Mouse (Mus musculus): ENCODE measurements around the gene Alg12. TPM values are rescaled to one million over a fixed set of nuclear protein-coding genes. Genes with fewer than 3 reads are reported as not detected.
"Not testable (repeated sequence)": the region's sequence is repeated elsewhere in the genome, so short reads cannot be mapped to it uniquely, and the experiment has no call there.

Alg12 gene
- polyA plus RNA-seq, 1 experiment from 2014 or later, result 14.2 TPM

- H3K27me3 ChIP-seq, result no peaks in the 10 kb centered on the region
- peaks cover 57% of the 10 kb centered on the region for H3K36me3 ChIP-seq
- H3K4me3 ChIP-seq (replicated peaks), result no peak overlapping the region
- no peaks in the 10 kb centered on the region for H3K9me3 ChIP-seq (replicated peaks)
- H3K4me2 ChIP-seq (replicated peaks), result no peak overlapping the region
- no peaks in the 10 kb centered on the region for H3K4me1 ChIP-seq
- no peak overlapping the region for H3K27ac ChIP-seq (replicated peaks)
- no peak overlapping the region for H3K9ac ChIP-seq
- 89% methylated on average over 8 of the region's 8 CpGs for WGBS
- no peak for ATAC-seq (ENCODE audit: insufficient number of reproducible peaks, low FRiP score, low TSS enrichment, low read depth)
These were observed 11.0 kb downstream of the Alg12 start for GRCm38 (mm10) chr15:88808121-88808520.

- 91% methylated on average over 6 of the region's 6 CpGs for WGBS
- ATAC-seq (ENCODE audit: insufficient number of reproducible peaks, low FRiP score, low TSS enrichment, low read depth), result no peak
- no peak overlapping the region for H3K9ac ChIP-seq
- H3K4me1 ChIP-seq, result no peaks in the 10 kb centered on the region
- H3K4me2 ChIP-seq (replicated peaks), result no peak overlapping the region
- no peaks in the 10 kb centered on the region for H3K27me3 ChIP-seq
- no peak overlapping the region for H3K27ac ChIP-seq (replicated peaks)
- H3K9me3 ChIP-seq (replicated peaks), result no peaks in the 10 kb centered on the region
- H3K36me3 ChIP-seq, result peaks cover 27% of the 10 kb centered on the region
- H3K4me3 ChIP-seq (replicated peaks), result no peak overlapping the region
These were observed 16.8 kb downstream of the Alg12 start for GRCm38 (mm10) chr15:88802348-88802747.

- WGBS, result 91% methylated on average over 3 of the region's 3 CpGs
- Histone ChIP-seq H3K27me3 (no peaks in the 10 kb centered on the region), H3K36me3 (peaks cover 27% of the 10 kb centered on the region), H3K27ac (replicated peaks) (no peak overlapping the region), H3K9me3 (replicated peaks) (no peaks in the 10 kb centered on the region), H3K4me3 (replicated peaks) (no peak overlapping the region), H3K4me1 (no peaks in the 10 kb centered on the region), H3K4me2 (replicated peaks) (no peak overlapping the region), H3K9ac (no peak overlapping the region)
- ATAC-seq (ENCODE audit: insufficient number of reproducible peaks, low FRiP score, low TSS enrichment, low read depth), result no peak
These were observed 17.2 kb downstream of the Alg12 start for GRCm38 (mm10) chr15:88801903-88802302.

- Histone ChIP-seq H3K9me3 (replicated peaks) (no peaks in the 10 kb centered on the region), H3K4me2 (replicated peaks) (no peak overlapping the region), H3K9ac (no peak overlapping the region), H3K4me1 (no peaks in the 10 kb centered on the region), H3K36me3 (peaks cover 21% of the 10 kb centered on the region), H3K27me3 (no peaks in the 10 kb centered on the region), H3K27ac (replicated peaks) (no peak overlapping the region), H3K4me3 (replicated peaks) (no peak overlapping the region)
- ATAC-seq (ENCODE audit: insufficient number of reproducible peaks, low FRiP score, low TSS enrichment, low read depth), result no peak
- WGBS, result 74% methylated on average over 6 of the region's 6 CpGs
These were observed 18.2 kb downstream of the Alg12 start for GRCm38 (mm10) chr15:88800921-88801354.

GRCm38 (mm10) chr15:88799950-88800371, 19.2 kb downstream of the Alg12 start:
- no peaks in the 10 kb centered on the region for H3K9me3 ChIP-seq (replicated peaks)
- H3K36me3 ChIP-seq, result peaks cover 12% of the 10 kb centered on the region; the same call in 1 of the 2 replicates
- WGBS, result 79% methylated on average over 11 of the region's 11 CpGs
- no peak for ATAC-seq (ENCODE audit: insufficient number of reproducible peaks, low FRiP score, low TSS enrichment, low read depth)
- H3K4me3 ChIP-seq (replicated peaks), result no peak overlapping the region
- no peak overlapping the region for H3K9ac ChIP-seq
- H3K27me3 ChIP-seq, result no peaks in the 10 kb centered on the region
- no peaks in the 10 kb centered on the region for H3K4me1 ChIP-seq
- no peak overlapping the region for H3K4me2 ChIP-seq (replicated peaks)
- H3K27ac ChIP-seq (replicated peaks), result no peak overlapping the region

GRCm38 (mm10) chr15:88794729-88795128, 24.4 kb downstream of the Alg12 start:
- not testable (repeated sequence) for H3K4me2 ChIP-seq (replicated peaks); ATAC-seq (ENCODE audit: insufficient number of reproducible peaks, low FRiP score, low TSS enrichment, low read depth); H3K4me3 ChIP-seq (replicated peaks); H3K9me3 ChIP-seq (replicated peaks); H3K27me3 ChIP-seq; H3K36me3 ChIP-seq; H3K4me1 ChIP-seq; H3K9ac ChIP-seq; H3K27ac ChIP-seq (replicated peaks)
- 89% methylated on average over 5 of the region's 5 CpGs for WGBS

GRCm38 (mm10) chr15:88792140-88792850, 26.8 kb downstream of the Alg12 start:
- Histone ChIP-seq H3K9me3 (replicated peaks) (no peaks in the 10 kb centered on the region), H3K4me1 (no peaks in the 10 kb centered on the region), H3K4me2 (replicated peaks) (no peak overlapping the region), H3K4me3 (replicated peaks) (no peak overlapping the region), H3K9ac (no peak overlapping the region), H3K36me3 (no peaks in the 10 kb centered on the region), H3K27me3 (no peaks in the 10 kb centered on the region), H3K27ac (replicated peaks) (no peak overlapping the region)
- 83% methylated on average over 4 of the region's 4 CpGs for WGBS
- no peak for ATAC-seq (ENCODE audit: insufficient number of reproducible peaks, low FRiP score, low TSS enrichment, low read depth)

GRCm38 (mm10) chr15:88774630-88775029, 44.5 kb downstream of the Alg12 start:
- H3K27me3 ChIP-seq; H3K4me3 ChIP-seq (replicated peaks); H3K4me1 ChIP-seq; H3K9me3 ChIP-seq (replicated peaks); H3K9ac ChIP-seq; H3K4me2 ChIP-seq (replicated peaks); H3K27ac ChIP-seq (replicated peaks); ATAC-seq (ENCODE audit: insufficient number of reproducible peaks, low FRiP score, low TSS enrichment, low read depth): not testable (repeated sequence)
- 85% methylated on average over 5 of the region's 5 CpGs for WGBS
- H3K36me3 ChIP-seq, result peaks cover 27% of the 10 kb centered on the region

GRCm38 (mm10) chr15:88768537-88768936, 50.6 kb downstream of the Alg12 start:
- Histone ChIP-seq H3K4me1 (no peaks in the 10 kb centered on the region), H3K9ac (no peak overlapping the region), H3K4me3 (replicated peaks) (no peak overlapping the region), H3K9me3 (replicated peaks) (no peaks in the 10 kb centered on the region), H3K27me3 (no peaks in the 10 kb centered on the region), H3K36me3 (peaks cover 36% of the 10 kb centered on the region), H3K27ac (replicated peaks) (no peak overlapping the region), H3K4me2 (replicated peaks) (no peak overlapping the region)
- ATAC-seq (ENCODE audit: insufficient number of reproducible peaks, low FRiP score, low TSS enrichment, low read depth), result no peak
- 63% methylated on average over 1 of the region's 1 CpGs for WGBS

GRCm38 (mm10) chr15:88766139-88766538, 53.0 kb downstream of the Alg12 start:
- not testable (repeated sequence) for H3K27me3 ChIP-seq; H3K27ac ChIP-seq (replicated peaks); H3K4me1 ChIP-seq; H3K4me2 ChIP-seq (replicated peaks); ATAC-seq (ENCODE audit: insufficient number of reproducible peaks, low FRiP score, low TSS enrichment, low read depth); H3K9ac ChIP-seq; H3K9me3 ChIP-seq (replicated peaks); H3K4me3 ChIP-seq (replicated peaks)
- H3K36me3 ChIP-seq, result peaks cover 34% of the 10 kb centered on the region
- 87% methylated on average over 2 of the region's 2 CpGs for whole genome bisulfite sequencing

GRCm38 (mm10) chr15:88761551-88761950, 57.6 kb downstream of the Alg12 start:
- Histone ChIP-seq H3K9ac (no peak overlapping the region), H3K27ac (replicated peaks) (no peak overlapping the region), H3K4me3 (replicated peaks) (no peak overlapping the region), H3K9me3 (replicated peaks) (no peaks in the 10 kb centered on the region), H3K4me2 (replicated peaks) (no peak overlapping the region), H3K27me3 (no peaks in the 10 kb centered on the region), H3K4me1 (no peaks in the 10 kb centered on the region), H3K36me3 (peaks cover 41% of the 10 kb centered on the region)
- no peak for ATAC-seq (ENCODE audit: insufficient number of reproducible peaks, low FRiP score, low TSS enrichment, low read depth)
- WGBS, result 96% methylated on average over 4 of the region's 4 CpGs

- no peaks in the 10 kb centered on the region for H3K27me3 ChIP-seq
- ATAC-seq (ENCODE audit: insufficient number of reproducible peaks, low FRiP score, low TSS enrichment, low read depth), result no peak
- H3K4me1 ChIP-seq, result no peaks in the 10 kb centered on the region
- no peak overlapping the region for H3K4me3 ChIP-seq (replicated peaks)
- no peak overlapping the region for H3K27ac ChIP-seq (replicated peaks)
- no peaks in the 10 kb centered on the region for H3K9me3 ChIP-seq (replicated peaks)
- WGBS, result 93% methylated on average over 3 of the region's 3 CpGs
- H3K9ac ChIP-seq, result no peak overlapping the region
- H3K4me2 ChIP-seq (replicated peaks), result no peak overlapping the region
- H3K36me3 ChIP-seq, result peaks cover 35% of the 10 kb centered on the region
These were observed 61.1 kb downstream of the Alg12 start for GRCm38 (mm10) chr15:88758061-88758460.
